Mouse (Mus musculus) G1E (cell line): ENCODE results near the gene Ccdc85a. TPM values are rescaled to one million over a fixed set of nuclear protein-coding genes. Genes with fewer than 3 reads are reported as not detected.

ENCODE experiments used
- ATAC-seq: 2 replicates; pipeline ENCODE4 v1.8.0; 2016; ENCODE audit warnings: mild to moderate bottlenecking; ENCODE audit not compliant: insufficient number of reproducible peaks, poor library complexity, low FRiP score, severe bottlenecking; ENCODE audit errors: extremely low read depth
- DNase-seq: peaks from one replicate; pipeline ENCODE4 v3.0.0; 2012; ENCODE audit warnings: low spot score
- H3K27me3 ChIP-seq: 2 replicates; pipeline ENCODE4 v1.6.1; 2012; ENCODE audit warnings: mild to moderate bottlenecking, low read length, inconsistent platforms; ENCODE audit not compliant: insufficient read depth
- H3K36me3 ChIP-seq: replicated peaks from 2 replicates; pipeline ENCODE3; 2012; ENCODE audit warnings: mild to moderate bottlenecking, inconsistent platforms
- H3K4me1 ChIP-seq: 2 replicates; pipeline ENCODE4 v1.6.1; 2012; ENCODE audit warnings: low read depth, low read length, inconsistent platforms, mixed read lengths; ENCODE audit not compliant: insufficient read depth
- H3K4me3 ChIP-seq: 2 replicates; pipeline ENCODE4 v1.5.1; 2012; ENCODE audit warnings: low read depth, mild to moderate bottlenecking, inconsistent platforms, low read length, moderate library complexity, mixed read lengths
- H3K9me3 ChIP-seq: replicated peaks from 2 replicates; pipeline ENCODE4 v1.6.1; 2012; ENCODE audit warnings: inconsistent platforms
- CTCF ChIP-seq: IDR thresholded peaks from 2 replicates; pipeline ENCODE4 v1.5.1; 2012; ENCODE audit warnings: low read depth, low read length, inconsistent platforms, mixed read lengths
- GATA1 ChIP-seq: IDR thresholded peaks from 2 replicates; pipeline ENCODE4 v1.6.1; 2012; ENCODE audit warnings: borderline replicate concordance, low read length, inconsistent platforms, mixed read lengths
- GATA2 ChIP-seq: IDR thresholded peaks from 2 replicates; pipeline ENCODE4 v1.6.1; 2012; ENCODE audit warnings: low read depth, low read length, inconsistent platforms, borderline replicate concordance
- POLR2AphosphoS5 ChIP-seq: IDR thresholded peaks from 2 replicates; pipeline ENCODE4 v1.6.1; 2012; ENCODE audit warnings: low read depth, low read length, inconsistent platforms; ENCODE audit not compliant: insufficient replicate concordance
- TAL1 ChIP-seq: conservative IDR thresholded peaks from 2 replicates; pipeline ENCODE4 v1.6.1; 2012; ENCODE audit warnings: low read depth, low read length, inconsistent platforms, mixed read lengths
- polyA plus RNA-seq: library from polyadenylated mRNA; stranded (reverse); fragments of >175 nt; gene quantifications from 2 replicates; pipeline ENCODE4 v1.2.3, GENCODE M21; 2012
- total RNA-seq, 2 experiments: library from RNA; stranded (forward) in 1 of 2; stranded (reverse) in 1 of 2; fragments of 200-1000 nt in 1 of 2; fragments of >200 nt in 1 of 2; fragmentation: Nextera tagmentation in 1 of 2; gene quantifications; 2 replicates each; pipeline ENCODE4 v1.2.3; 2014 to 2017

Ccdc85a gene
- total RNA-seq (2014; fragmentation: Nextera tagmentation) (not detected in 2 replicates), total RNA-seq (2017) (0.05 and 0.17 TPM in 2 replicates), polyA plus RNA-seq (not detected in 2 replicates)

DNA sequence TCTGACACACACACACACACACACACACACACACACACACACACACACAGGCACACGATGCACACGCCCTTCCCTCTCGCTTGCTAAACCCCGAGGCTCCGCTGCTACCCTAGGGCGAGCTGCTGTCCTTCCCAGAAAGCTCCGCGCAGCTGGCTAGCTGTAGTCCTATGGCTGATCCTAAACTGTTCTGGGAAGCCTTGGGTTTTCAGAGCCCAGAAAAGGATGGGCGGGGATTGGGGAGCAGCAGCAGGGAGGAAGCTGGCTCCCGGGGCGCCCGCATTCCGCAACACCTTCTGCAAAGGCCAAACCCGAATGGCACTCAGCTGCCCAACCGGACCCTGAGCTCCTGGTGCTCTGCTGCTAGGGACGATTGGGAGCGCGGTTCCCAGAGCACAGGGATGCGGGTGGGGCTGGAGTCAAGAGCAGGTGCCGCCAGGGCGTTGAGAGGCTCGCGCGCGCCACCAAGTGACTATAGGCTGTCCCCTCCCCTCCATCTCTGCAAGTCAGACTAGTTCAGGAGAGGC lies at the start of gene Ccdc85a:
Gene Ccdc85a, minus strand, starts transcription at position 414 of the 524 bp plus-strand sequence.
- Histone ChIP-seq H3K36me3 (no peaks in the 10 kb centered on the region), H3K9me3 (no peaks in the 10 kb centered on the region), H3K4me1 (no peaks in the 10 kb centered on the region), H3K27me3 (peaks cover 6% of the 10 kb centered on the region; the same call in 1 of the 2 replicates), H3K4me3 (0 out of 2 replicates have a peak within 1 kb of the TSS, but pooled peaks have one; percentile 23)
- DNase-seq (no peak), ATAC-seq (no peak)
- TF ChIP-seq TAL1 = no peak
- TF ChIP-seq GATA2 = no peak
- TF ChIP-seq POLR2AphosphoS5 = no peak
- no peak for TF ChIP-seq GATA1
- TF ChIP-seq CTCF = no peak

DNA sequence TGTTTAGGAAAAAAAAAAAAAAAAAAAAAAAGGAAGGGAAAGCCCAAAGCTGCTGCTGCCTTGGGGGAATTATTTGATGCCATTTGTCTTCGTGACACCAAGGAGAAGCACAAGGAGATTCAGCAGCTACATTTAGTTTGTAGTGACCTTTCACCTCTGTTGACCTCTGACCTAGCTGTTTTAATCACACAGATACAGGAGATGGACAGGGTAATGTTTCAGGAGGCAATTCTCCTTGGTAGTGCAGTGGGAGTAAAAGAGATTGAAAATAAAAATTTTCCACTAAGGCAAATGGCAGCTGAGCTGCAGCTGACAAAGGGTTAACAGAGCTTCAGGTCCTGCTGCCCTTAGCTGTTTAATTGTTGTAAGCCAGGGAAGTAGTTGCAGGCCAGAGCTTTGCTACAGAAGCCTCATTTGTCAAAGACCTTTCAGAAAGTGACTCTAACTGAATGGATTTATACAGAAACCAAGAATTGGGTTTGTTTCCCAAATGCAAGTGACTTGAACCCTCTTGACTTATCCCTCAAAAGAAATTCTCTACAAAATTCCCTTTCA lies 49.5 kb upstream of the Ccdc85a start:
- no peaks in the 10 kb centered on the region for H3K4me1 ChIP-seq
- no peaks in the 10 kb centered on the region for H3K27me3 ChIP-seq
- no peak overlapping the region for H3K4me3 ChIP-seq
- no peaks in the 10 kb centered on the region for H3K9me3 ChIP-seq
- ATAC-seq (no peak), DNase-seq (no peak)
- TF ChIP-seq CTCF (no peak), GATA2 (no peak), POLR2AphosphoS5 (no peak)
- H3K36me3 ChIP-seq = no peaks in the 10 kb centered on the region

DNA sequence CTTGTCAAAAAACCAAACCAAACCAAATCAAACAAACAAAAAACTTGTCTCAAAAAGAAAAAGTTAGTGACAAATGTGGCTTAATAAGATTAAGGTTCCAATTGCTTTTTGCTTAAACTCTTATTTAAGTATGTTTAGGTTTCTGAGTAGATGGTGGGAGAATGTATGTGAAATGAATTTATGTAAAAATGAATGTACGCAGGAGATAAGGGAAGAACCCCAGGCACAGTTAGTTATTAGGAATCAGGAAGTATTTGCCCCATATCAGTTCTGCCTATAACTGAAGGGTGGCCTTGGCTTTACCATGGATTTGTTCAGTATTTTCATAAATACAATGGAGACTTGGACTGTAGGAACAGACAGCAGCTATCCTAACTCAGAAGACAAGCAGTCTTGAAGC lies 49.0 kb upstream of the Ccdc85a start:
- ATAC-seq = no peak
- Histone ChIP-seq H3K9me3 (no peaks in the 10 kb centered on the region), H3K27me3 (no peaks in the 10 kb centered on the region), H3K4me1 (no peaks in the 10 kb centered on the region), H3K4me3 (no peak overlapping the region), H3K36me3 (no peaks in the 10 kb centered on the region)
- DNase-seq = no peak
- TF ChIP-seq GATA1 (no peak), GATA2 (no peak), POLR2AphosphoS5 (no peak), CTCF (no peak), TAL1 (no peak)

DNA sequence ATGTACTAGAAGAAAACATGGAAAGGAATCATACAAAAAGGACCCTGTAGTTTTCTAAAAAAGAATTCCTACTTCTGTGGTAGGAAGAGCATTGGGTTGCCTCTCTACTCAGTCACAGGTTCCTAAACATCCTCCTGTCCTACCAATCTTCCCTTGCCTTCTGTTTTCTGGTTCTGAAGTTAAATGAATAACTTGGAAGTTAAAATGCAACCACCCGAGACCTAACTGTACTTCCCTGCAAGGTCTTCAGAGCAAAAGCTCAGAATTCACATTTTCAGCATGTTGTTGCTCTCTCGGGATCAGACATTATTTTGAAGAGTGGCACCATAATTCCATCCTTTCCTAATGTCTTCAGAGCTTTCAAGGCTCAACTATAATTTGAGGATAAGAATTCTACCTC lies 46.6 kb upstream of the Ccdc85a start:
- Histone ChIP-seq H3K36me3 (no peaks in the 10 kb centered on the region), H3K4me1 (no peaks in the 10 kb centered on the region), H3K4me3 (no peak overlapping the region), H3K9me3 (no peaks in the 10 kb centered on the region), H3K27me3 (no peaks in the 10 kb centered on the region)
- ATAC-seq = no peak
- TF ChIP-seq POLR2AphosphoS5 = no peak
- DNase-seq = no peak

GRCm38 (mm10) chr11:28610781-28611491 lies 26.8 kb upstream of the Ccdc85a start:
- DNase-seq (no peak), ATAC-seq (no peak)
- no peak for TF ChIP-seq CTCF
- no peak for TF ChIP-seq POLR2AphosphoS5
- TF ChIP-seq GATA2 = no peak
- no peak for TF ChIP-seq GATA1
- no peak for TF ChIP-seq TAL1

DNA sequence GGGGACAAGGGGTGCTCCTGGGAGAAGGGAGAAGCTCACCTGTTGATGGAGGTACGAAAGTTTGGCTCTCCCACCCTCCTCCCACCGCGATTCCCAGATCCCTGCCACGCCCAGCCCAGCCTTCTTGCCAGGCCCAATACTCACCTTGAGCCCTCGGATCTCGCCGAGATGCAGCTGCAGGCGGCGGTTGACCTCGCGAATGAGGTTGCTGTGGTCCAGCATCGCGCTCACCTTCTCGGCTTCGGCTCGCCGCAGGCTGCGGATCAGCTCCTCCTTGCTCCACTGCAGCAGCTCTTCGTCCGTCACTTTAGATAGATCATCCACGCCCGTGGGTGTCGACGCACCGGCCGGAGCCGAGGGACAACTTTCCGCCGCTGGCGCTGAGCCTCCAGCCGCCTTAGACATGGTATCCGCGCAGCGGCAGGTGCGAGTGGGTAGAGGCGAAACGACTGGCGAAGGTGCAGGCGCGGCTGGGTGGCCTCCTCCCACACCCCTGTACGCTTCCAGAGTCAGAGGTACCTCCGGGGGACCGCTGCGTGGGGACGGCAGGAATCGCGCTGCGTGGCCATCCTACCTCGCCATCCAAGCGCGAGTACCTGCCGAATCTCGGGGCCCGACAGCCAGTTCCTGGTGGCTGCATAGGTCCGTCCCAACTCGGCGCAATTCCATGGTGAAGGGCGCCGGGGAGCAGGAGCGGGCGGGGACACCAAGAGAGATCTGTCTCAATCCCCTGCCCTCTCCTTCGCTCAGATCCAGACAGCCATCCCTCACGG lies 800 bp downstream of the Ccdc85a start:
- Histone ChIP-seq H3K36me3 (no peaks in the 10 kb centered on the region), H3K4me3 (0 out of 2 replicates have a peak overlapping the region, but pooled peaks have one; percentile 23), H3K27me3 (peaks cover 6% of the 10 kb centered on the region; the same call in 1 of the 2 replicates), H3K4me1 (no peaks in the 10 kb centered on the region), H3K9me3 (no peaks in the 10 kb centered on the region)
- no peak for ATAC-seq
- TF ChIP-seq GATA1 (no peak), CTCF (no peak), POLR2AphosphoS5 (no peak), GATA2 (no peak), TAL1 (no peak)
- no peak for DNase-seq

More at GRCm38 (mm10) chr11:28610781-28611491, 26.8 kb upstream of the Ccdc85a start:
- Histone ChIP-seq H3K27me3 (no peaks in the 10 kb centered on the region), H3K4me3 (no peak overlapping the region), H3K9me3 (no peaks in the 10 kb centered on the region), H3K36me3 (no peaks in the 10 kb centered on the region), H3K4me1 (no peaks in the 10 kb centered on the region)
